Mouse (Mus musculus): Measurements from ENCODE around the gene Gm49673. TPM values are rescaled to one million over a fixed set of nuclear protein-coding genes. Genes with fewer than 3 reads are reported as not detected.
"Not testable (repeated sequence)": the region's sequence is repeated elsewhere in the genome, so short reads cannot be mapped to it uniquely, and the experiment has no call there.

Gene Gm49673
- polyA plus RNA-seq, 1 experiment, result 2.0 TPM

DNA sequence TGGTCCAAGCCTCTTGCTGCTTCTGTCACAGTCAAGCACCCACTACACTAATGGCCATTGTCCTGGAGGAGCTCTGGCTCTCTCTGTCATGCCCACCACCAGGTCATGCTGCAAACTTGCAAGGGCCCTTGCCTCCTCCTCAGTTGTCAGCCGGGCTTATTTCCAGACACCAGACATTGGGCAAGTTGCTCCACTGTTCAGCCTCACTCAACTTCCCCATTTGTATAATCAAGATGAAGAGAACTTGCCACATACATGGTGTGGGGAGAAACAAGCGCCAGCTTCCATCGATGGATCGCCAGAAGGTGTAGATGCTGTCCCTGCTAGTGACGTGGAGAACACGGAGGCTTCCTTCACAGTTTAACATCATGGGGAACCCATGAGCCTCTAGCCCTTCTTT lies 97.4 kb downstream of the Gm49673 start:
- DNase-seq (ENCODE audit: extremely low spot score in 1 of 2, low spot score in 1 of 2), result not testable (repeated sequence)

DNA sequence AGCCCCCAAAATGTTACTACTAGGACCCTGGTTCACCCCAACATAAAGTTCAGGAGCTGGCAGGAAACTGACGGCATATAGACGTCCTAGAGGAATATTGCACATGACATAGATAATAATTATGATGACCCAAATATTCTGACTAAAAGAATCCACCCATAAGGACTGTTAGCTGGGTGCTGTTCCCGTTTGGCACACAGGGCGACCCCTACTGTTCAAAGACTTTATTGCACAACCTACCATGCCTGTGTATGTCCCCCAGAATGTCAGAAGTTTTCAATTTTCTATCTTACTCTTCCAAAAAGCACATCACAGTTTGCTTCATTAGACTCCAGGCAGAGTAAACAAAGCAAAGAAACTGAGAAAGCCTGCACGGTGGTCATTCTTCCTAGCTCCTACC lies 101.4 kb downstream of the Gm49673 start:
- peak; percentile 26 to 87 for DNase-seq (ENCODE audit: extremely low spot score in 1 of 2, low spot score in 1 of 2)

DNA sequence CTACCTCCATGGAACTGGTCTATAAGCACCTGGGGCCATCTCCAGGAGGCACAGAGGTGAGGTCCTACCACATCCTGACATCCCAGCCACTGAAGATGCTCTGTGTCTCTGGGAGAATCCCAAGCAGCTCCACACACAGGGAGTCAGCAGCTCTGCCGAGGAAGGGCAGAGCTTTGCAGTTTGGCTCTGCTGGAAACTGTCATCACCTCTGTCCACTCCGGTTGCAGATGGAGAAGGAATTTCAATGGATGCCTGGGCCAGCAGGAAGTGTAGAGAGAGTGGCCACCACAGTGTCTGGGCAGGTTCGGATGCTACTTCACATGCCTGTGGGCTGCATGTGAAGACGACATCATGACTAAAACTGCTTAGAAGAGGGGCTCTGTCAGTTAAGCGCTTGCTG lies 106.4 kb downstream of the Gm49673 start:
- not testable (repeated sequence) for DNase-seq (ENCODE audit: extremely low spot score in 1 of 2, low spot score in 1 of 2)

DNA sequence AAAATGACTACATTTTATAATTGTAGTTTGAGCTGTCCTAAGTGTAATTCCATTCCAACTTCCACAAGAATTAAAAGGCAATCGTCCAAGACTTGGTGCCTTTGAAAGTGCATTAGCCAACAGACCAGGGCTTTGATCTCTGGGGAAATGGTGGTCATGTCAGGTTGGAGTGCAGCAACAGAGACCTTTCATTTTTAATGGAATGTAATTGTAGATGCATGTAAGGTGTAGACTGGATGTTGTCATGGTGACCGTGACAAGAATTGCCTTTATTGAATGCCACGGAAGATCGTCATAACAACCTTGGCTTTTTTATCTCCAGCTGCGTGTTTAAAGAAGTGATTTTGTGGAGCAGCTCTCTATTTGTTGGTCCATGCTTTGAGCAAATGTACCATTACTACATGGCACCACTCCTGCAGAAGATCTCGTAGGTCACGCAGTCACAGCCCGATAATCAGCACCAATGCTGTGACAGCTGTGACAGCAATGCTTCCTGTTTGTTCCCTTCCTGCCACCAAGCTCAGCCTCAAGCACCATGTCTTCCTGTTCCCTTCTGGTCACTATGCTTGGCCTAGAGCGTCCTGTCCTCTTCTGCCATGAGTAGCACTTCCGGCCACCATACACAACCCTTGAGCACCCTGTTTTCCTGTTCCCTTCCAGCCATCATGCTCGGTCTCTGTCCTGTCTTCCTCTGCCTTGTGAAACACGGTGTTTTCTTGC lies 107.5 kb downstream of the Gm49673 start:
- not testable (repeated sequence) for DNase-seq (ENCODE audit: extremely low spot score in 1 of 2, low spot score in 1 of 2)

DNA sequence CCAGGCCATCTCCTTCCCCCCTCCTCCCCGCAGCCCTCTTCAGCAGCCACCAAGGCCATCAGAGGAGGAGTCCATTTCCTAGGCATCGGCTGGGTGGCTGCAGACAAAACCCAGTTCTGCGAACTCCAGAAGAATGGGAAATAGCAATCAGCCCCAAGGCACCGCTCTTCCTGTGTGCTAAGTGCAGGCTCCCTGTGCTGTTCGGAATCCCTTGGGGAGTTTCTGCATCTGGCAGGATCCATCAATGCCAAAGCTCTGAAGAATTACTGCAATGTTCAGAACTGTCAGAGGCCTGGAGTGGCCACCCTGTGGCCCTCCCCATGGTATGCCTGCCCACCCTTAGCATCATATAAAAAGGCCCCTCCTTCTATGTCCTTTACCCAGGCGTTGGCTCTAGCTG lies 110.6 kb downstream of the Gm49673 start:
- DNase-seq (ENCODE audit: extremely low spot score in 1 of 2, low spot score in 1 of 2), result not testable (repeated sequence)

Other genes starting within 250 kb of the Gm49673 start
- gene Tagap, start 221.8 kb downstream of the Gm49673 start, polyA plus RNA-seq (2012; rRNA removed), result 0.65 and 0.78 TPM in 2 replicates
- 39.1 and 40.0 TPM in 2 replicates for gene Rsph3a, start 202.2 kb downstream of the Gm49673 start, polyA plus RNA-seq (2012; rRNA removed)
- gene Rnaset2a, start 309 bp upstream of the Gm49673 start, polyA plus RNA-seq (2012; rRNA removed), result 16.5 and 17.6 TPM in 2 replicates
- 14.9 and 16.5 TPM in 2 replicates for gene Fgfr1op, start 17.7 kb upstream of the Gm49673 start, polyA plus RNA-seq (2012; rRNA removed)
- gene Ccr6, start 88.3 kb upstream of the Gm49673 start, polyA plus RNA-seq (2012; rRNA removed), result 0.08 TPM in 1 of 2 replicates, not detected in the other
- gene Mpc1, start 135.1 kb upstream of the Gm49673 start, polyA plus RNA-seq (2012; rRNA removed), result 383 and 417 TPM in 2 replicates
- 117 and 134 TPM in 2 replicates for gene Sft2d1, start 163.3 kb upstream of the Gm49673 start, polyA plus RNA-seq (2012; rRNA removed)
- gene Prr18, start 189.7 kb upstream of the Gm49673 start, polyA plus RNA-seq (2012; rRNA removed), result 23.2 and 27.8 TPM in 2 replicates
- 1.1 and 1.5 TPM in 2 replicates for gene T2, start 208.2 kb upstream of the Gm49673 start, polyA plus RNA-seq (2012; rRNA removed)

Measured in frontal cortex, adult 2 months (tissue).